Mouse (Mus musculus): ENCODE results near the gene Car10.

Gene Car10

GRCm38 (mm10) chr11:93599755-93600154 lies 501.9 kb downstream of the Car10 start:
- in situ Hi-C loops (cut with MboI; ENCODE audit: low pct_unique_long_range_greater_than_20kb in 1 of 2, low sequenced_read_pairs in 2 of 2, unreplicated experiment in 1 of 2): no loop called here

GRCm38 (mm10) chr11:93603575-93603974 lies 505.7 kb downstream of the Car10 start:
- in situ Hi-C loops (cut with MboI; ENCODE audit: low pct_unique_long_range_greater_than_20kb in 1 of 2, low sequenced_read_pairs in 2 of 2, unreplicated experiment in 1 of 2): no loop called here

GRCm38 (mm10) chr11:93607111-93607510 lies 509.3 kb downstream of the Car10 start:
- in situ Hi-C loops (cut with MboI; ENCODE audit: low pct_unique_long_range_greater_than_20kb in 1 of 2, low sequenced_read_pairs in 2 of 2, unreplicated experiment in 1 of 2): no loop called here

DNA sequence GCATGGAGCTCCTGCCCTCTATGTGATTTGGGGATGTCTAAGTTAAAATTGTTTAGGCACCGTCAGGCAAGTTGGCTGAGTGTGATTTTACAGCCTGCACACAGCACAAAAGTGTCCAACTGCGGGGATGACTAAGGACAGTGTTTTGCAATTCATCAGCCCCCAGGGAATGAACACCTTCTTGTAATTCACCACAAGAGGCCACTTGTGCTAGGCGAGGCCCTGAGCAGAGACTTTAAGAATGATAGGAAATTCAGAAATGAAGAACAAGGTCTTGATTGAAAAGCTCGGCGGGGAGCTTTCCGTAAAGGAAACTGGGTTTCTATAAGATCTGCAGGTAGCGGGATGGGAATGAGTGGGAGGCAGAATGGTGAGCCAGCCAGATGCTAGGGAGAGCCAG lies 510.9 kb downstream of the Car10 start:
- in situ Hi-C loops (cut with MboI; ENCODE audit: low pct_unique_long_range_greater_than_20kb in 1 of 2, low sequenced_read_pairs in 2 of 2, unreplicated experiment in 1 of 2): no loop called here

DNA sequence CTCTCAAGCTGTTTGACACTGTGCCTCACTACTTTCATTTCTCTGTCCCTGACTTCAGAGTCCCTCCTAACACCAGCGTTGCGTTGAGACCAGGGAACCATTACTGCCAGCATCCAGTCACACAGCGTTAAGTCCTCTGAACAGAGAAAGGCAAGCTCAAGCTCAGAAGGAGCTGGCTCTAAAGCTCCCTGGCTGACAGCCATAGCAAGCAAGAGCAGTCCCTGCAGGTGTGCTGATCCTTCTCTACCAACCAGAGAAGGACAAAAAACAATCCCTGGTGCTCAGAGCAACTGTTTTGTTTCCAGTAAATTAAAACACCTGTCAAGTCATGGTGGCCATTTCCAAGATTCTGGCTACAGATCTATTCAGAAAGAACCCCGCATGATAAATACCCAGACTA lies 514.2 kb downstream of the Car10 start:
- in situ Hi-C loops (cut with MboI; ENCODE audit: low pct_unique_long_range_greater_than_20kb in 1 of 2, low sequenced_read_pairs in 2 of 2, unreplicated experiment in 1 of 2): no loop called here

- in situ Hi-C loops (cut with MboI; ENCODE audit: low pct_unique_long_range_greater_than_20kb in 1 of 2, low sequenced_read_pairs in 2 of 2, unreplicated experiment in 1 of 2): no loop called here
Measured at GRCm38 (mm10) chr11:93614851-93615250, 517.0 kb downstream of the Car10 start.

DNA sequence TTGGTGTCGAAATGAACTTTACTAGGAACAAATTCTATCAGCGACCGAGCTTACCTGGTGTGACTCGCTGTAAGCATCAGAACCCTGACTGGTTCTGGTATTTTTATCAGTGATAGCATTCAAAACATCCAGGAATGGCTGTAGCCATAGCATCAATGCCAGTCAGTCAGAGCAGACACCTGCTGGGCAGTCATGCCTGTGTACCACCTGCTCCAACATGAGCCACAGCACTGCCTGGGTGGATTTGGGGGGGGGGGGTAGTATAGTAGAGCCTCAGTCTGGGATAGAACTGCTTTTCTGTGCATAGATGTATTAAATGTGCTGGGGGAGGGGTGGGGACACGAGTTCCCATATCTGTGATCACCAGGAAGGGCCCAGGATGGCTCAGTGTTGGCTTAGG lies 525.8 kb downstream of the Car10 start:
- in situ Hi-C loops (cut with MboI; ENCODE audit: low pct_unique_long_range_greater_than_20kb in 1 of 2, low sequenced_read_pairs in 2 of 2, unreplicated experiment in 1 of 2): no loop called here

GRCm38 (mm10) chr11:93639410-93639809 lies 541.6 kb downstream of the Car10 start:
- in situ Hi-C loops (cut with MboI; ENCODE audit: low pct_unique_long_range_greater_than_20kb in 1 of 2, low sequenced_read_pairs in 2 of 2, unreplicated experiment in 1 of 2): no loop called here

DNA sequence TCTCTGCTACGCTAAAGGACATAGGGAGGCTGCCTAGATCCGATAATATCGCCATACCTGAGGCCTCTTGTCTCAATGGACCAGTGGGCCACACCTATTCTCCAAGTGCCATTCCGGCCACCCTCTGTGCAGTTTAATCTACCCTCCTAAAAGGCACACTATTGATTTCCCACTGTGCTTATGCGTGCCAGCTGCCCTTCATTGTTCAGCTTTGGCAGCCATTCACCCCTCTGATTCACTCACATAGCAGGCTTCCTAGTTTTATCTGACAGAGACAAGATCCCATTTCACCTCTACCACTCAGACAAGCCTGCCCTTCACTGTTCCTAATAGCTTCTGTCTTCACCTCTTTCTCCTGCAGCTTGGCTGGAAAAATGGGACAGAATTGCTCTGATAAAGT lies 543.1 kb downstream of the Car10 start:
- in situ Hi-C loops (cut with MboI; ENCODE audit: low pct_unique_long_range_greater_than_20kb in 1 of 2, low sequenced_read_pairs in 2 of 2, unreplicated experiment in 1 of 2): no loop called here

DNA sequence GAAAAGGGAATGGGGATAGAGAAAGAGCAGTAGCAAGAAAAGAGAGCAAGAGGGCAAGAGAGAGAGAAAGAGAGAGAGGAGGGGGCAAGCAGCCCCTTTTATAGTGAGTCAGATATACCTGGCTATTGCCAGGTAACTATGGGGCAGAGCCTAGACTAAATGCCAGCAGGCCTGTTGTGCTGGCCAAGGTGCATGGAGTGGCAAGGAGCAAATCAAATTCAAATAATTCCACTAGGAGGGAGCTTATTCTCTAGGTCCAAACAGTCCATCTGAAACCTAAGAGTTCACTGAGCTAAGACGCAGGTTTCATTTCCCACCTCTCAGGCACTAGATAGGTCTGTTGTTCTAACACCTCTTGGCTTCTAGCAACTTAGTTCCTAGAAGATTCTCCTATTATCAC lies 544.5 kb downstream of the Car10 start:
- in situ Hi-C loops (cut with MboI; ENCODE audit: low pct_unique_long_range_greater_than_20kb in 1 of 2, low sequenced_read_pairs in 2 of 2, unreplicated experiment in 1 of 2): no loop called here

GRCm38 (mm10) chr11:93643006-93643405 lies 545.2 kb downstream of the Car10 start:
- in situ Hi-C loops (cut with MboI; ENCODE audit: low pct_unique_long_range_greater_than_20kb in 1 of 2, low sequenced_read_pairs in 2 of 2, unreplicated experiment in 1 of 2): no loop called here

GRCm38 (mm10) chr11:93643436-93643835 lies 545.6 kb downstream of the Car10 start:
- in situ Hi-C loops (cut with MboI; ENCODE audit: low pct_unique_long_range_greater_than_20kb in 1 of 2, low sequenced_read_pairs in 2 of 2, unreplicated experiment in 1 of 2): no loop called here

DNA sequence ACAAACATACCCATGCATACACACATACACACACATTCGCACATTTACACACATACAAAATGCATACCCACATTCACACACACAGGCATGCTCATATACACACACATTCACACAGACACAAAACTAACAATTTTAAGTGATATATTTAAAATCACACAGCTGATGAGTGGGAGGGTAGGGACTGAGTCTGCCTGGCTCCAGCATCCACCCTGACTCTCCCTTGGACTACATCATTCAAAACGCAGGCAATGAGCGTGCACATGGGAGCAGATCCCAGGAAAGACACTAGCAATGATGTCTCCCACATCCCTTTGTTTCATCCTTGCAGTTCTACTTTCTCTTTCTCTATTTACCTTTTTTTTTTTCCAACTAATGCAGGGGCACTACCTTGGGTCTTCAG lies 548.4 kb downstream of the Car10 start:
- in situ Hi-C loops (cut with MboI; ENCODE audit: low pct_unique_long_range_greater_than_20kb in 1 of 2, low sequenced_read_pairs in 2 of 2, unreplicated experiment in 1 of 2): no loop called here

Data from mouse embryonic stem cell (cell line).